Mouse (Mus musculus): Measurements from ENCODE around the gene Supt4a. TPM values are rescaled to one million over a fixed set of nuclear protein-coding genes. Genes with fewer than 3 reads are reported as not detected.

Supt4a gene
- 56.1 and 58.3 TPM in 2 replicates for polyA plus RNA-seq (2011; ENCODE audit: insufficient read length, low read depth, missing spikeins)

GRCm38 (mm10) chr11:87737175-87737740, at the start of gene Supt4a:
Gene Supt4a (plus strand): TSS chr11:87737552.
- H3K4me3 ChIP-seq (ENCODE audit: insufficient read depth, low read length), result peak within 1 kb of the TSS; percentile 74
- H3K27ac ChIP-seq (ENCODE audit: insufficient read depth, low read length), result peak within 1 kb of the TSS; percentile 96
- peak; percentile 67 for TF ChIP-seq POLR2A (IDR thresholded peaks at IDR 0.05; ENCODE audit: low read depth, low read length)
- no peak for TF ChIP-seq CTCF (IDR thresholded peaks at IDR 0.05; ENCODE audit: borderline replicate concordance, insufficient read depth, low read length)
- no peaks in the 10 kb centered on the region; the same call in 1 of the 2 replicates for H3K4me1 ChIP-seq (ENCODE audit: control insufficient read depth, insufficient read depth, low read length)

GRCm38 (mm10) chr11:87688478-87689203, 48.7 kb upstream of the Supt4a start:
- no peak for TF ChIP-seq POLR2A (IDR thresholded peaks at IDR 0.05; ENCODE audit: low read depth, low read length)
- no peak for TF ChIP-seq CTCF (IDR thresholded peaks at IDR 0.05; ENCODE audit: borderline replicate concordance, insufficient read depth, low read length)
- no peak overlapping the region for H3K4me3 ChIP-seq (ENCODE audit: insufficient read depth, low read length)
- H3K27ac ChIP-seq (ENCODE audit: insufficient read depth, low read length), result no peak overlapping the region
- H3K4me1 ChIP-seq (ENCODE audit: control insufficient read depth, insufficient read depth, low read length), result peaks cover 8% of the 10 kb centered on the region

GRCm38 (mm10) chr11:87689402-87689808, 47.9 kb upstream of the Supt4a start:
- Histone ChIP-seq H3K4me1 (ENCODE audit: control insufficient read depth, insufficient read depth, low read length) (peaks cover 8% of the 10 kb centered on the region), H3K4me3 (ENCODE audit: insufficient read depth, low read length) (no peak overlapping the region), H3K27ac (ENCODE audit: insufficient read depth, low read length) (no peak overlapping the region)
- no peak for TF ChIP-seq POLR2A (IDR thresholded peaks at IDR 0.05; ENCODE audit: low read depth, low read length)

GRCm38 (mm10) chr11:87690054-87690740, 47.2 kb upstream of the Supt4a start:
- Histone ChIP-seq H3K27ac (ENCODE audit: insufficient read depth, low read length) (no peak overlapping the region), H3K4me1 (ENCODE audit: control insufficient read depth, insufficient read depth, low read length) (peaks cover 8% of the 10 kb centered on the region), H3K4me3 (ENCODE audit: insufficient read depth, low read length) (no peak overlapping the region)
- TF ChIP-seq POLR2A (IDR thresholded peaks at IDR 0.05; ENCODE audit: low read depth, low read length) (no peak), CTCF (IDR thresholded peaks at IDR 0.05; ENCODE audit: borderline replicate concordance, insufficient read depth, low read length) (no peak)

- Histone ChIP-seq H3K4me1 (ENCODE audit: control insufficient read depth, insufficient read depth, low read length) (no peaks in the 10 kb centered on the region), H3K27ac (ENCODE audit: insufficient read depth, low read length) (no peak overlapping the region), H3K4me3 (ENCODE audit: insufficient read depth, low read length) (no peak overlapping the region)
- no peak for TF ChIP-seq POLR2A (IDR thresholded peaks at IDR 0.05; ENCODE audit: low read depth, low read length)
- TF ChIP-seq CTCF (IDR thresholded peaks at IDR 0.05; ENCODE audit: borderline replicate concordance, insufficient read depth, low read length), result no peak
Measured at GRCm38 (mm10) chr11:87697131-87697682, 40.1 kb upstream of the Supt4a start.

- no peak for TF ChIP-seq CTCF (IDR thresholded peaks at IDR 0.05; ENCODE audit: borderline replicate concordance, insufficient read depth, low read length)
- no peak for TF ChIP-seq POLR2A (IDR thresholded peaks at IDR 0.05; ENCODE audit: low read depth, low read length)
- Histone ChIP-seq H3K4me3 (ENCODE audit: insufficient read depth, low read length) (no peak overlapping the region), H3K27ac (ENCODE audit: insufficient read depth, low read length) (no peak overlapping the region), H3K4me1 (ENCODE audit: control insufficient read depth, insufficient read depth, low read length) (no peaks in the 10 kb centered on the region)
Measured at GRCm38 (mm10) chr11:87698126-87698525, 39.2 kb upstream of the Supt4a start.

GRCm38 (mm10) chr11:87701108-87701507, 36.2 kb upstream of the Supt4a start:
- H3K4me1 ChIP-seq (ENCODE audit: control insufficient read depth, insufficient read depth, low read length), result no peaks in the 10 kb centered on the region
- H3K4me3 ChIP-seq (ENCODE audit: insufficient read depth, low read length), result no peak overlapping the region
- no peak for TF ChIP-seq POLR2A (IDR thresholded peaks at IDR 0.05; ENCODE audit: low read depth, low read length)
- no peak for TF ChIP-seq CTCF (IDR thresholded peaks at IDR 0.05; ENCODE audit: borderline replicate concordance, insufficient read depth, low read length)
- H3K27ac ChIP-seq (ENCODE audit: insufficient read depth, low read length), result no peak overlapping the region

GRCm38 (mm10) chr11:87701877-87702620, 35.3 kb upstream of the Supt4a start:
- TF ChIP-seq CTCF (IDR thresholded peaks at IDR 0.05; ENCODE audit: borderline replicate concordance, insufficient read depth, low read length) (no peak), POLR2A (IDR thresholded peaks at IDR 0.05; ENCODE audit: low read depth, low read length) (no peak)
- Histone ChIP-seq H3K27ac (ENCODE audit: insufficient read depth, low read length) (no peak overlapping the region), H3K4me1 (ENCODE audit: control insufficient read depth, insufficient read depth, low read length) (no peaks in the 10 kb centered on the region), H3K4me3 (ENCODE audit: insufficient read depth, low read length) (no peak overlapping the region)

GRCm38 (mm10) chr11:87703654-87704053, 33.7 kb upstream of the Supt4a start:
- no peaks in the 10 kb centered on the region for H3K4me1 ChIP-seq (ENCODE audit: control insufficient read depth, insufficient read depth, low read length)
- no peak overlapping the region for H3K27ac ChIP-seq (ENCODE audit: insufficient read depth, low read length)
- no peak overlapping the region for H3K4me3 ChIP-seq (ENCODE audit: insufficient read depth, low read length)
- no peak for TF ChIP-seq CTCF (IDR thresholded peaks at IDR 0.05; ENCODE audit: borderline replicate concordance, insufficient read depth, low read length)
